Comparison of ENCODE assay signal across 20 mouse cellular contexts in genomic region chr15:98019047-98019446, GRCm38 (mm10). TPM values are rescaled to one million over a fixed set of nuclear protein-coding genes. Genes with fewer than 3 reads are reported as not detected.
"Had no signal": no experiment of that assay in that cellular context is flagged by ENCODE, and none has a peak within 500 bp of the region (broad histone marks: within the 10 kb centered on the region; RNA-seq: fewer than 3 reads in every experiment).

No protein-coding gene starts in this region.

- H3K4me1 ChIP-seq: liver, embryonic 13.5 days; liver, embryonic 15.5 days; midbrain, embryonic 13.5 days; midbrain, embryonic 15.5 days; neural tube, embryonic 15.5 days had no signal

- H3K9me3 ChIP-seq: liver, embryonic 13.5 days; liver, embryonic 15.5 days; megakaryocyte, embryonic 14.5 days; midbrain, embryonic 13.5 days; midbrain, embryonic 15.5 days; neural tube, embryonic 13.5 days; neural tube, embryonic 15.5 days had no signal

- ATAC-seq: liver, postnatal 0 days; lung, postnatal 0 days; midbrain, embryonic 13.5 days; midbrain, embryonic 15.5 days had no signal

- H3K9ac ChIP-seq: liver, embryonic 13.5 days; liver, embryonic 15.5 days; liver, postnatal 0 days; midbrain, embryonic 13.5 days; midbrain, embryonic 15.5 days; neural tube, embryonic 13.5 days; neural tube, embryonic 15.5 days had no signal

- H3K27ac ChIP-seq: liver, embryonic 13.5 days; liver, embryonic 15.5 days; macrophage; midbrain, embryonic 13.5 days; midbrain, embryonic 15.5 days; neural tube, embryonic 13.5 days; neural tube, embryonic 15.5 days had no signal

- H3K4me3 ChIP-seq: liver, embryonic 13.5 days; liver, embryonic 15.5 days; megakaryocyte, embryonic 14.5 days; midbrain, embryonic 13.5 days; midbrain, embryonic 15.5 days; myocyte; neural tube, embryonic 13.5 days; neural tube, embryonic 15.5 days had no signal

- H3K36me3 ChIP-seq: liver, embryonic 13.5 days; liver, embryonic 15.5 days; midbrain, embryonic 13.5 days; midbrain, embryonic 15.5 days; neural tube, embryonic 13.5 days; neural tube, embryonic 15.5 days had no signal

- DNase-seq: liver, embryonic 13.5 days; liver, postnatal 0 days; lung, postnatal 36 days; right cerebral cortex, adult 18-20 months; right cerebral cortex, postnatal 25 days; right cerebral cortex, postnatal 4 days; spleen, adult 18-20 months; thymus, adult 18-20 months; thymus, postnatal 14 days; thymus, postnatal 36 days had no signal

- H3K4me2 ChIP-seq: liver, embryonic 13.5 days; liver, embryonic 15.5 days; midbrain, embryonic 11.5 days; midbrain, embryonic 13.5 days; midbrain, embryonic 15.5 days; neural tube, embryonic 13.5 days; neural tube, embryonic 15.5 days had no signal

- H3K27me3 ChIP-seq: liver, embryonic 15.5 days; midbrain, embryonic 13.5 days; midbrain, embryonic 15.5 days; neural tube, embryonic 13.5 days; neural tube, embryonic 15.5 days had no signal

RNA-seq across cellular contexts. Expression of gene Col2a1, which starts 14.6 kb away (rescaled TPM):
- polyA plus RNA-seq: macrophage had no signal
